In genomic region chr8:114927412-114927811, GRCm38 (mm10) we compare ENCODE assay signal across 18 mouse cellular contexts.
A peak's percentile ranks its signal among the peaks of the same experiment; 100 is the strongest.
DNase-seq lines count a peak whose midpoint lies in the region; ATAC-seq and TF ChIP-seq lines count a peak whose summit lies in the region.
"Had no signal": no experiment of that assay in that cellular context is flagged by ENCODE, and none has a peak within 500 bp of the region (broad histone marks: within the 10 kb centered on the region; RNA-seq: fewer than 3 reads in every experiment).

No protein-coding gene starts in this region.

- no peaks in the 10 kb centered on the region for H3K9me3 ChIP-seq in intestine, embryonic 14.5 days (ENCODE audit: control insufficient read depth, low read length)
- H3K9me3 ChIP-seq in intestine, embryonic 16.5 days (ENCODE audit: control insufficient read depth, low read length), result no peaks in the 10 kb centered on the region
- H3K9me3 ChIP-seq in liver, postnatal 0 days (ENCODE audit: low read length), result no peaks in the 10 kb centered on the region
- no peaks in the 10 kb centered on the region for H3K9me3 ChIP-seq in midbrain, embryonic 15.5 days
- H3K9me3 ChIP-seq in midbrain, embryonic 14.5 days (ENCODE audit: control insufficient read depth, low read length), result no peaks in the 10 kb centered on the region
- H3K9me3 ChIP-seq: limb, embryonic 13.5 days had no signal

- TF ChIP-seq CTCF in liver, postnatal 0 days (IDR thresholded peaks at IDR 0.05; ENCODE audit: low read depth), result no peak

- WGBS in intestine, embryonic 14.5 days, result 22% methylated on average over 8 of the region's 8 CpGs
- 27% methylated on average over 8 of the region's 8 CpGs for WGBS in intestine, embryonic 16.5 days
- 49% methylated on average over 8 of the region's 8 CpGs for WGBS in liver, postnatal 0 days (ENCODE audit: insufficient replicate concordance)
- WGBS in midbrain, embryonic 15.5 days, result 75% methylated on average over 8 of the region's 8 CpGs
- 82% methylated on average over 8 of the region's 8 CpGs for WGBS in midbrain, embryonic 14.5 days

- H3K36me3 ChIP-seq in intestine, embryonic 14.5 days (ENCODE audit: control insufficient read depth, insufficient read depth, low read length), result no peaks in the 10 kb centered on the region
- H3K36me3 ChIP-seq in intestine, embryonic 16.5 days (ENCODE audit: control insufficient read depth, insufficient read depth, low read length), result no peaks in the 10 kb centered on the region
- H3K36me3 ChIP-seq in liver, postnatal 0 days (replicated peaks; ENCODE audit: insufficient read depth, low read length), result no peaks in the 10 kb centered on the region
- no peaks in the 10 kb centered on the region for H3K36me3 ChIP-seq in midbrain, embryonic 15.5 days (replicated peaks)
- H3K36me3 ChIP-seq in midbrain, embryonic 14.5 days (ENCODE audit: control insufficient read depth, insufficient read depth, low read length), result no peaks in the 10 kb centered on the region
- H3K36me3 ChIP-seq: limb, embryonic 13.5 days had no signal

- H3K27me3 ChIP-seq in intestine, embryonic 14.5 days (replicated peaks; ENCODE audit: control insufficient read depth, insufficient read depth, low read length), result no peaks in the 10 kb centered on the region
- no peaks in the 10 kb centered on the region for H3K27me3 ChIP-seq in intestine, embryonic 16.5 days (replicated peaks; ENCODE audit: control insufficient read depth, insufficient read depth, low read length)
- no peaks in the 10 kb centered on the region for H3K27me3 ChIP-seq in liver, postnatal 0 days (ENCODE audit: insufficient read depth, low read length)
- H3K27me3 ChIP-seq in midbrain, embryonic 15.5 days (replicated peaks), result peaks cover 4% of the 10 kb centered on the region; the same call in 1 of the 2 replicates
- 0 out of 2 replicates have a peak, but pooled peaks cover 6% of the 10 kb centered on the region for H3K27me3 ChIP-seq in midbrain, embryonic 14.5 days (ENCODE audit: control insufficient read depth, insufficient read depth, low read length)

- peak; percentile 41; the same call in 1 of the 2 replicates for ATAC-seq in intestine, embryonic 14.5 days (replicated peaks; ENCODE audit: low FRiP score, low TSS enrichment, low read depth)
- ATAC-seq in intestine, embryonic 16.5 days, result peak; percentile 69
- peak; percentile 53; the same call in 1 of the 2 replicates for ATAC-seq in liver, postnatal 0 days
- ATAC-seq in midbrain, embryonic 15.5 days (replicated peaks), result no peak
- no peak for ATAC-seq in midbrain, embryonic 14.5 days (ENCODE audit: low FRiP score, low TSS enrichment)
- ATAC-seq: CD4-positive, CD25-positive, alpha-beta regulatory T cell, adult 4 months; forebrain, postnatal 0 days; hindbrain, postnatal 0 days had no signal

- no peak overlapping the region for H3K9ac ChIP-seq in intestine, embryonic 14.5 days (ENCODE audit: low read length)
- 0 out of 2 replicates have a peak overlapping the region, but pooled peaks have one; percentile 27 for H3K9ac ChIP-seq in intestine, embryonic 16.5 days (ENCODE audit: low read depth, low read length)
- H3K9ac ChIP-seq in liver, postnatal 0 days (replicated peaks), result no peak overlapping the region
- no peak overlapping the region for H3K9ac ChIP-seq in midbrain, embryonic 15.5 days
- H3K9ac ChIP-seq in midbrain, embryonic 14.5 days (replicated peaks; ENCODE audit: low read length), result no peak overlapping the region
- H3K9ac ChIP-seq: forebrain, postnatal 0 days; limb, embryonic 13.5 days had no signal

- no peak overlapping the region for H3K4me2 ChIP-seq in intestine, embryonic 14.5 days (ENCODE audit: low read length)
- H3K4me2 ChIP-seq in intestine, embryonic 16.5 days (ENCODE audit: low read depth, low read length), result peak overlapping the region; percentile 38
- H3K4me2 ChIP-seq in liver, postnatal 0 days (ENCODE audit: low read depth, low read length), result no peak overlapping the region; the same call in 1 of the 2 replicates
- H3K4me2 ChIP-seq in midbrain, embryonic 15.5 days, result no peak overlapping the region
- no peak overlapping the region for H3K4me2 ChIP-seq in midbrain, embryonic 14.5 days (ENCODE audit: low read length)
- H3K4me2 ChIP-seq: heart, embryonic 11.5 days; limb, embryonic 13.5 days; midbrain, embryonic 11.5 days had no signal

- TF ChIP-seq EP300 in liver, postnatal 0 days (IDR thresholded peaks at IDR 0.05; ENCODE audit: low read depth), result no peak

- H3K4me1 ChIP-seq in intestine, embryonic 14.5 days (replicated peaks; ENCODE audit: control insufficient read depth, insufficient read depth, low read length), result peaks cover 29% of the 10 kb centered on the region
- peaks cover 14% of the 10 kb centered on the region for H3K4me1 ChIP-seq in intestine, embryonic 16.5 days (ENCODE audit: control insufficient read depth, insufficient read depth, low read length)
- H3K4me1 ChIP-seq in liver, postnatal 0 days (ENCODE audit: insufficient read depth), result peaks cover 8% of the 10 kb centered on the region; the same call in 1 of the 2 replicates
- peaks cover 9% of the 10 kb centered on the region for H3K4me1 ChIP-seq in midbrain, embryonic 15.5 days
- peaks cover 6% of the 10 kb centered on the region; the same call in 1 of the 2 replicates for H3K4me1 ChIP-seq in midbrain, embryonic 14.5 days (ENCODE audit: control insufficient read depth, insufficient read depth, low read length)

- H3K27ac ChIP-seq in intestine, embryonic 14.5 days (ENCODE audit: low read depth), result no peak overlapping the region
- no peak overlapping the region; the same call in 1 of the 2 replicates for H3K27ac ChIP-seq in intestine, embryonic 16.5 days (ENCODE audit: low read length)
- no peak overlapping the region for H3K27ac ChIP-seq in liver, postnatal 0 days (ENCODE audit: low read depth)
- H3K27ac ChIP-seq in midbrain, embryonic 15.5 days, result no peak overlapping the region
- H3K27ac ChIP-seq in midbrain, embryonic 14.5 days (replicated peaks; ENCODE audit: low read depth, low read length), result no peak overlapping the region
- H3K27ac ChIP-seq: hindbrain, postnatal 0 days; left cerebral cortex, adult 2 months; limb, embryonic 13.5 days had no signal

- DNase-seq in intestine, embryonic 14.5 days (ENCODE audit: low spot score), result peak; percentile 63
- peak; percentile 36 for DNase-seq in kidney, postnatal 14 days
- DNase-seq in liver, postnatal 0 days, result peak; percentile 36
- DNase-seq in midbrain, embryonic 14.5 days, result no peak
- no peak for DNase-seq in lung, postnatal 14 days
- DNase-seq: adrenal gland, adult 2 months; cerebellum, adult 9-10 months; forebrain, postnatal 0 days; gastrocnemius, postnatal 14 days; thymus, adult 18-20 months had no signal

- H3K4me3 ChIP-seq in intestine, embryonic 14.5 days (ENCODE audit: low read depth, low read length), result no peak overlapping the region
- H3K4me3 ChIP-seq in intestine, embryonic 16.5 days (ENCODE audit: low read length), result no peak overlapping the region
- H3K4me3 ChIP-seq in liver, postnatal 0 days (ENCODE audit: low read depth, low read length), result no peak overlapping the region
- H3K4me3 ChIP-seq in midbrain, embryonic 15.5 days, result no peak overlapping the region
- no peak overlapping the region for H3K4me3 ChIP-seq in midbrain, embryonic 14.5 days (replicated peaks; ENCODE audit: low read depth, low read length)
- H3K4me3 ChIP-seq: left cerebral cortex, adult 2 months; limb, embryonic 13.5 days had no signal

Comparison
In these comparisons a context has a peak if more than half of its experiments do, and no peak if none do; other contexts are left out.
1. ATAC-seq: peak in intestine, embryonic 14.5 days (single experiment), intestine, embryonic 16.5 days (single experiment) and liver, postnatal 0 days (single experiment); none in midbrain, embryonic 15.5 days (single experiment) and midbrain, embryonic 14.5 days (single experiment).
2. DNase-seq: peak in intestine, embryonic 14.5 days (single experiment), kidney, postnatal 14 days (single experiment) and liver, postnatal 0 days (single experiment); none in midbrain, embryonic 14.5 days (single experiment) and lung, postnatal 14 days (single experiment).